Mouse (Mus musculus): ENCODE results near the gene Ercc6. TPM values are rescaled to one million over a fixed set of nuclear protein-coding genes. Genes with fewer than 3 reads are reported as not detected.

Ercc6 gene
- polyA plus RNA-seq, 1 experiment: 8.9 TPM

DNA sequence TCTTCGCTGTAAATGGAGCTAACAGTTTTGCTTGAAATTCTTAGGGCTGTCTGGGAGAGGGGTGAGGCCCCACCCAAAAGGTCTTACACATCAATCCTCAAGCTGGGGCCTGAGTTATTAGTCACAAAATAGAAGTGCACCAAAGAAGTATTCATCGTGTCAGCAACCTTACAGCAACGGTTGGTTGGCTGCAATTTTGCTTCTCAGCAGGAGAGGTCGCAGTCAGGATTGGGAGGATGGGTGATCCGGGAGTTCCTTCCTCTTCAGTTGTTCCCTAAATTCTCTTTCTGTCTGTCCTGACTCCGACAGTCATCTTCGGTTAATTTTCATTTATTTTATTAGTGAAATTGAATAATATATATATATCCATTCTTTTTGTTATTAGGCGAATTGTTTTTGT is 59.2 kb downstream of the Ercc6 start:
- DNase-seq (ENCODE audit: low read depth): no peak

DNA sequence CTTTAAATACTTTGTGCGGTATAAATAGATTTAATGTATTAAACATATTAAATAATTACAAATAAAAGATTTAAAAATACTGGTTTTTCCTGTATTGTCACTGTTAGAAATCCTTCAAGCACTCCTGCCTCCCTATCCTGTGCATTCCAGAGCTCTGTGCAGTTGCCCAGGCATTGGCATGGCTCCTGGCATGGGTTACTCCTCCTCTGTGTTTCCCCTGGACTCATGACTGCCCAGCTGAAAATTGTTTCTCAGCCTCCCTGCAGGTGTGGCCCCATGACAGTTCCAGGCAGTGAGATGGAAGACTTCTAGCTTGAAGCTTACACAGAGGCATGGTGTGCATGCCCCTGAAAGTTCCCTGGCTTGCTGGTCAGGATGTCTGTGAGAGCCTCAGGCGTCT is 65.1 kb downstream of the Ercc6 start:
- DNase-seq (ENCODE audit: low read depth): no peak

DNA sequence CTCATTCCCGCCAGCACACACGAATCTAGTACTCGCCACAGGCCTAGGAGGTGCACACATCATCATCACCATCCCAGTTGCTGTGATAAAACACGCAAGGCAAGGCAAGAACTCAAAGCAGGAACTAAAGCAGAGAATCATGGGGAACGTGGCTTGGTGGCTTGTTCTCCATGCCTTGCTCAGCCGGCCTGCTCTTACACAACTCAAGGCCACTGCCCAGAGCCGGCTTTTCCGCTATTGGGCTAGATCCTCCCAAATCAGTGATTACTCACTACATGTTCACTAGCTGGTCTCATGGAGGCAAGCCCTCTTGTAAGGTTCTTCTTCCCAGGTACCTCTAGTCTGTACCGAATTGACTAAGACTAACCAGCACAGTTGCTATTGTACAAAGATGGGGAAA is 70.4 kb downstream of the Ercc6 start:
- no peak for DNase-seq (ENCODE audit: low read depth)

DNA sequence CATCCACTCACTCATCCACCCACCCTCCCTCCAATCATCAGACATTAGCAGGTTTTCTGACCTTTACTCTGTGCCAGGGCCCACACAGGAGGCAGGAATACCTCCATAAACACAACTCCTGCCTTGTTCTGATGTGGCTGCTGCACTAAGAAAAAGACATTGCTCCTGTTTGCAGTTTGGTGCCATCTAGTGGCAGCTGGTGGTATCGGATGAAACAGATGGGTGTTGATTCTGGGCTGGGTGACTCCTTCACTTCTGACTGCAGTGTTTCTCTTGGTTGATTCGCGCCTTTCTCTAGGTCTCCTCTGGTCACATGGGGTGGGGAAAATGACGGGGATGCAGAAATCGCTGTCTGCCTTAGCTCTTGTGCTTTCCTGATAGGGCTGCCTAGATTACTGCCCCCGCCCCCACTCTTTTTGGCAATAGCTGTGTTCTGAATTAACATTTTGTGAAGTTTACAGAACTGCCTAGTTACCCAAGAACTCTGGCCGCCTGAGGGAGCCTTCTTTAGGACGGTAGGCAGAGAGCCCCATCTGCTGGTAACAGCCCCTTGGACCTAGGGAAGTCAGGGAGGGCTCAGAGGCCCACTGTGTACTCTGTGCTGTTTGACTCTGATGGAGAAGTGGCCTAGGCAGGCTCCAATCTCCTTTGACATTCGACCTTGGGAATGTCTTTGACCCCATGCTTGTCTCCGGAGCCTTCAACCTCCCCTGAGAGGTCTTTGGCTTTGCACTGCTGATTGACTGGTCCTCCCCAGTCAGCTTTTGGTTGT is 73.9 kb downstream of the Ercc6 start:
- DNase-seq (ENCODE audit: low read depth): no peak

DNA sequence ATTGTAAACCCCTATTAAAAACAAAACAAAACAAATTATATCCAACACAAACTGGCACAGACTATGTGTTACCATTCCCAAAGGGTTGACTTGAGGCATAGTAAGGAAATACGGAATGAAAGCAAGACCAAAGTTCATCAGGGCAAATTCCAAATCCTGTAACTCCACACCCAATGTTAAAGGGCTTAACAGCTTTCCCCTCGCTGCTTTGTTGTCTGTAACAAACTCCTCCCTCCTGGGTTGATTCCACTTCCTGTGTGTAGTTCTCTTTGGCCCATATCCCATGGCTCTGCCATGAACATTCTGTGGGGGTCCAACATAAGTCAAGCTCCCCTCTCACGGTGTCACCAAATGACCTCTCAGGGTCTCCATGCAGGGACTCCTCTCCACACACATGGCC is 77.1 kb downstream of the Ercc6 start:
- no peak for DNase-seq (ENCODE audit: low read depth)

DNA sequence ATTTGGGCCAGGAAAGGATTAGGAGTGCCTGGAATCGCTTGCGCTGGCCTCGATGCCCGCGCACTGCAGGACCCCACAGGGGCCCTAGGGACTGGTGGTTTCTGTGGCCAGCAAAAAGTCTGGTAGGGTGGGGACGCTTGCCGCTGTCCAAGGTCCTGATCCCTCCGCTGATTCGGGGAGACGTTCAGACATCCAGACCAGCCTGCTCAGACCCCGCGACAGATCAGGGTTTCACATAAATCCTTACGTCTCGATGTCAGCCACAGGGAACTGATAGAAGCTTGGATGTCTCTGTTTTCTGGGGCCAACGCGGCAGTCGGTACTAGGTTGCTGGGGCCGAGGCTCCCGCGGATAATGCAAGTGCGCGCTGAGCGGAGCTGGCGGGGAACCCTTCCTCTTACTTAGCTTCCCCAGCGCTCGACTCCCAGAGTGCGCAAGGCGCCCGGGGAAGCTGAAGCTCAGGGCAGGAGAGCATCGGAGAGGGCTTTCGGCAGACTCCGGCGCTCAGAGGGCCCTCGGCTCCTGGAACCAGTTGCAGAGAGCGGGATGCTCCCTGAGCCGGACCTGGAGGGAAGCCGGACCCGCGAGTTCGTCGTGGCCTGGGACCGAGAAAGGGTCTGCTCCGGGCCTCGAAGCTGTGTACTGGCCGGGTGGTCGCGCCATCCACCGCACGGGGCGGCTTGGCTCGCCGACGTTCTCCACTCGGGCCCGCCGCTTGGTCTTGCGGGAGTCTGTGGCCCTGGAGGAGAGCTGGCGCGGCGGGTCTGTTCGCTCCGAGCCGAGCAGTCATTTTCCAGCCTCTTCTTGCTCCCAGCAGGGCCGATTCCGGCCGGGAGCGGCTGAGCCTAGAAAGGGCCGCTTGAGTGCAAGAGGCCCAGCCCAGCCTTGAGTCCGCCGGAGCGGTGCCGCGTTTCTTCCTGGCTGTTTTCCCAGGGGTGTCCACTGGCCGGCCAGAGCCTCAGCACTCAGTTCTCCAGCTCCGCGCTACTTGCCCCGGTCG is 84.2 kb downstream of the Ercc6 start:
- no peak for DNase-seq (ENCODE audit: low read depth)

DNA sequence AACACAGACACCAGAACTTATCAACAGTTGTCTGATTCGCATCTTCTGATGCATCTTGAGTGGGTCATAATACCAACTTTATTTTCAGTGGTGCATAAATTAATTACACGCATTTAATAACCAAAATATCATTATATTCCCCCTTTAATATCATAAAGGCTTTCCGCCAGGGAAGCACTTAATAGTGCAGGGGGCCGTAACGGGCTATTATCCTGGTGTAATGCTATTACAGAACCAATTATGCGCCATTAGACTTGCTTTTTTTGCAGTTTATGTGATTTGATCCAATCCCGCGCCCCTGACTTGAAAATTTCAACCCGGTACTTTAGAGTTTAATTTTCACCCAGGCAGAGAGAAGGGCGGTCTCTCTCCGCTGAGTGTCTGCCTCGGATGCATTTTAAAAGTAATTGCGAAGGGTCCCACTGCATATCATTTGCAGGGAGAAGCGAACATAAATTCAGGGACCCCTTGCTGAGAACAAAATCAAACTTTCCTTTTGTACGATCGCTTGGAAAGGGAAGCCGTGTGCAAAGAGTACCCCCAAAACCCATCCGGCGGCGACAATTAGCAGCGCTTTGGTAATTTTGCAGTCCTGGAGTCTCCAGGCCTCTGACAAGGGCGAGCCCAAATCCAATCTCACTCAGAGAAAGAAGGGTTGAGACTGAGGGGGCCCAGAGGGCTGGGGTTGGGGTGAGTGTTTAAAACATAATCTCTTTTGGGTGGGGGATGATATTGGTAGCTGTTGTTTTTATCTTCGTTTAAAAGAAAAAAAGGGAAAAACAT is 85.3 kb downstream of the Ercc6 start:
- DNase-seq (ENCODE audit: low read depth): no peak

DNA sequence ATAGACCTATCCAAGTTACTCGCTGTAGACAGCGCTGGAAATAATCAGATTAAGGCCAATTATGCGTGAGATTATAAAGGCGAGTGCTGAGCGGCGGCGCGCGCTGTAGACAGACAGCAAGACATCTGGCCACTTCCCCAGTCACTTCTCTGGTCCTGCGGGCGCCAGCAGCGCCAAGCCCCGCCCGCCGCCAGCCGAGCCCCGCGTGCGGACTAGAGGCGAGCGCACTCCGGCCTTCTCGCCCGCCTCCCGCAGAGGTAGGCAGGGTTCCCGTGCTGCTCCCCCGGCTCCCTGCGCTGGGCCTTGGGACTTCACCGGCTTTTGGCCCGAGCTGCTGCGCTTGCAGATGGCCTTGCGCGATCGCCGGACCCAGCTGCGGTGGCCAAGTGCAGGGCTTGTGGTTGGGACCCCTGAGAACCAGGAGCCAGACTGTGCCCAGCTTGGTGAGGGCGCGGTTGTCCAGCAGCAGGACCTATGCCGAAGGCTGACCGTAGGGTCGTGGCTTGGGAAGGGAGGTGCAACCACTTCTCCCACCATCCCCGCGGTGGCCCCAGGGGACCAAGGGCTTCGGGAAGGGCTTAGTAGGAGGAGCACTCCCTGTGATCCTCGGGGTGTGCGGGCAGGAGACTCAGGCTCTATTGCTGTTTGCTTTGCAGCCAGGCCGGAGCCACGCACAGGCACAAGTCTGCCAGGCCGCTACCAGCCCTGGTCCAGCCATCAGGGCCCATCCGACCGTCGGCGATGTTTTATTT is 86.1 kb downstream of the Ercc6 start, which contains the start of gene Prrxl1:
Gene Prrxl1, plus strand, starts transcription at position 118 of the 752 bp plus-strand sequence.
- DNase-seq (ENCODE audit: low read depth): no peak

DNA sequence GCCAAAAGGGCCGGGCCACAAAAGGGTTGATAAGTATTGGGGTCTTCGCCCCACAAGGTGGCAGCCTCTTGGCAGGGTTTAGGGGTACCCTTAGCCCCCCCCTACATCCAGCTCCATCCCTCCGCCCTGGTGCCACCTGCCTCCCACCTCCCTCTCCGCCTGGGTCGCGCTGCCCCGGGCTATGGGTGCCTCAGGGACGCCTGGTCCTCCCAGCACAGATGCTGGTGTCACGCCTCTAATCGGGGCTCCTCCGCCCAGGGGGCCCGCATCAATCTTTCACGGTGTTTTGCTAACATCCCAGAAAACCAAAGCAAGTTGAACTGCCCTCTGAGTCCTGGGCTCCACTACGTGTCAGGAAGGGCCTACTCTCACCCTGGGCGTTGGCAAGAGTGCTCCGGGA is 86.8 kb downstream of the Ercc6 start:
- no peak for DNase-seq (ENCODE audit: low read depth)

DNA sequence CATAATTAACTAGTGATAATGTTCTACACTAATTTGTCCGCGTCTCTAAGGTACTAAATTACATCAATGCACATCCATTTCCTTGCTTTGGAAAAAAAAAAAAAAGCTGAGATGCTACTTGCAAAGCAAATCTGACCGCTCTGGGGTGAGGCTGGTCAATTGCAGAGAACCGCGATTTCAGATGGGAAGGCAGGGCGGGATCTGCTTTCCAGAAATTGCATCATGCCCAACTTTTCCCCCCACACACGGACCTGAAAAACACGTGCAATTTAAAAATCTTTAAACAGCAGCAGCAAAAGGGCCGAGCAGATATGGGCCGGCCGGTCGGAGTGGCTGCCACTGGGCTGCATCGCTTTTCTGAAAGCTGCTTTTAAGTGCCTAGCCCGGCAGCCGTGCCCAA is 92.2 kb downstream of the Ercc6 start:
- DNase-seq (ENCODE audit: low read depth): no peak

DNA sequence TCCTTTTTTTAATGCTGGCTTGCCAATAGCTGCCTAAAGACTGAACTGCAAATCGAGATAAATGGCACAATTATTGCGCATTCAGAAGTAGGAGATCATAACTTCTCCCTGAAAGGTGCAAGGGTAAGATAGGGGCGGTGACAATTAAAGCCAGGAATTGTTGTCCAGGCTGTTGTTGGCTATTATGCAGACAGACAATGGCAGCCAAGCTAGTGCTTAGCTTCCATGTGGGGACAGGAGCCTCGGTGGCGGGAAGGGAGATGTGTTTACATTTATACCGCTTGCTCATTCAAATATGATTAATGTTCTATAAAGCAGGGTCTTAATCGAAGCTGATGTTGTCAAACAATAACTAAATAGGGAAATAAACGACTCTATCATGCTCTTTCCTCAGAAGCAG is 93.0 kb downstream of the Ercc6 start:
- no peak for DNase-seq (ENCODE audit: low read depth)

DNA sequence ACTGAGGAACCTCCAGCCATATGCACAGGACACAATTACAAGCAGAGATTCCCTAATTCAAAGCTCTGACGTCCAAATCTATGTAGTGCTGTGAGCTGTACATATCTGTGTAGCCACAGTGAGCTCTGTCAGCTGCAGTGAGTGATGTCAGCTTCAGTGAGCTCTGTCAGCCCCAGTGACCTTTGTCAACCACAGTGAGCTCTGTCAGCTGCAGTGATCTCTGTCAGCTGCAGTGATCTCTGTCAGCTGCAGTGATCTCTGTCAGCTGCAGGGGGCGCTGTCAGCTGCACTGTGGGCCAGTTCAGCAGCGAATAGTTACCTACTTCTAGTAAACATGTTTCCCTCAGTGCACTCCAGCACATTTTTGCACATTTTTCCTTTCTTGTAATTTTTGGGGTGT is 96.1 kb downstream of the Ercc6 start:
- no peak for DNase-seq (ENCODE audit: low read depth)

DNA sequence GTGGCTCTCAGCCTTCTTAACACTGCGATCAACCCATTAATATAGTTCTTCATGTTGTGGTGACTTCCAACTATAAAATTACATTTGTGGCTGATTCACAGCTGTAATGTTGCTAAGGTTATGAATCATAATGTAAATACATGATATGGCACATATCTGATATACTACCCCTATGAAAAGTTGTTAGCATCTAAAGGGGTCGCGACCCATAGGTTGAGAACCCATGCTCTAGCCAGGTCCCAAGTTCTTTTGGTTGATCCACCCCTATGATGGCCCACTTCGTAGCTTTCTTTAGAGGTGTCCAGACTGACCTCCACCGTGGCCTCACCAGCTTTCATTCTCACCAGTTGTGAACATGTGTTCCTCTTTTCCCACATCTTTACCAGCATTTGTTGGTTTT is 103.9 kb downstream of the Ercc6 start:
- DNase-seq (ENCODE audit: low read depth): no peak

DNA sequence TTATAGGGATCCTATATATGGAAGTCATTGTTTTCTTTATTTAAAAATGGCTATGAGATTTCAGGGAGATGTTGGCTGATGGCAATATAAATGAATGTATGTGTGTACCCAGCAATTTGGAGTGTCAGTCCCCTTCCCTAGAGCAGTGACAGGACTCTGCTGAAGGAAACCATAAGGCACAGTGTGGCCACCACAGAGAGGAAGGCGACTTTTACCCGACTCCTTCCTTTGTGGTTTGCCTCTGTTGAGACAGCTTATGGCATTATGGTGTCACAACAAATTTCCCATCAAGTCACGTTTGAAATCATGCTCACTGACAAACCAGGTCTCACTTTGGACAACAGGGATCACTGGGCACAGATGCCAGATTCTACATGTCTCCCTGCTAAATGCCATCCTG is 110.9 kb downstream of the Ercc6 start:
- DNase-seq (ENCODE audit: low read depth): no peak

DNA sequence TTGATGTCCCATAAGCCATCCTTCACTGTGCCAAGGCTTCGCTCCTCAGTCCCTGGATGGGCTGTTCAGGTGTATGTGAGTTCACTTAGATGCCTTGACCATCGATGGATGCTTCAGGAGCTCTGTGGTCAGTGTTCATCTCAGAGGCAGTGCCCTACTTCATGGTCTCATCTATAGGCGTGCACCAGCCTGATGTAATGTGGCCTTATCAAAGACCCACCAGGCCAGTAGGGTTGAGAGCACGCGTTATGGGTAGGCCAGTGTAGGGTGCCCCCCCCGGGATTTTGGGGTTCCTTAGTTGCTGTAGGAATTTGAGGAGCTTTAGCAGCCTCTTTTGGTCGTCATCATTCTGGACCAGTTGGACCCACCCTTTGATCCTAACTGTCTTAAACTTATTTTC is 111.5 kb downstream of the Ercc6 start:
- no peak for DNase-seq (ENCODE audit: low read depth)

DNA sequence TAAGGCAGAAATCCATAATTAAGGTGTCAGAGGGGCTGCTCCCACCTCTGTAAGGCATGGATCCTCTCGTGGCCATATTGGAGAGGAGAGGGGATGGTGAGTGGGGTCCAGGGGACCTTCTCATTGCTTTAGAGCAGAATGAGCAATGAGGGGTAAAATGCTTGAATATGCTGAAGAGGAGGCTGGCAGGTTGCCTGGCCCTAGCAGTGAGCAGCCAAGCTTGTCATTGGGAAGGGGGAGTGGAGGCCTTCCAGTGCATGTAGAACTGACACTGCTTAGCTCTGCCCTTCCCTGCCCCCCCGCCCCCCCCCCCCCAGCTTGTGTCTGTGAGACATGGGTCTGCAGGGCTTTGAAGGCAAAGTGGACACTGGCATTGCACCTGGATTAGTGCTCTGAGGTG is 114.0 kb downstream of the Ercc6 start:
- DNase-seq (ENCODE audit: low read depth): no peak

DNA sequence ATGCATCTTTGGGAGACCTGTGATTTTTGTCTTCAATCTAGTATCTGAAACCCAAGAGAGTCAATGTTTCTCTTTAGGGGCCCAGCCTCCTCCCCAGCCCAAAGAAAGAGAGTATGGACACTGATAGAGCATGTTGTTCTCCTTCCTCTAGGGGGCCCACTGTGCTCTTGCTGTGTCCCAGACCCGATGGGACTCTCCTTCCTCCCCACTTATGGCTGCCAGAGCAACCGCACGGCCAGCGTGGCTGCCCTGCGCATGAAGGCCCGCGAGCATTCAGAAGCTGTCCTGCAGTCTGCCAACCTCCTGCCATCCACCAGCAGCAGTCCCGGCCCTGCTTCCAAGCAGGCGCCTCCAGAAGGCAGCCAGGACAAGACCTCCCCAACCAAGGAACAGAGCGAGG is 115.3 kb downstream of the Ercc6 start:
- DNase-seq (ENCODE audit: low read depth): no peak
